Mouse (Mus musculus) heart, postnatal 0 days (tissue): ENCODE measurements at regions not wholly inside any gene's neighbourhood (a gene's known extent, or its start where the extent isn't known, plus 50 kb on each side); places are given as distances from the start of the nearest gene placed in this dataset.

ENCODE experiments used
- CTCF ChIP-seq: IDR thresholded peaks from 2 replicates; pipeline ENCODE4 v1.5.1; 2016; ENCODE audit warnings: antibody characterized with exemption, control low read depth, low read depth
- EP300 ChIP-seq: IDR thresholded peaks from 2 replicates; pipeline ENCODE4 v1.6.1; 2016; ENCODE audit warnings: antibody characterized with exemption, low read depth

DNA sequence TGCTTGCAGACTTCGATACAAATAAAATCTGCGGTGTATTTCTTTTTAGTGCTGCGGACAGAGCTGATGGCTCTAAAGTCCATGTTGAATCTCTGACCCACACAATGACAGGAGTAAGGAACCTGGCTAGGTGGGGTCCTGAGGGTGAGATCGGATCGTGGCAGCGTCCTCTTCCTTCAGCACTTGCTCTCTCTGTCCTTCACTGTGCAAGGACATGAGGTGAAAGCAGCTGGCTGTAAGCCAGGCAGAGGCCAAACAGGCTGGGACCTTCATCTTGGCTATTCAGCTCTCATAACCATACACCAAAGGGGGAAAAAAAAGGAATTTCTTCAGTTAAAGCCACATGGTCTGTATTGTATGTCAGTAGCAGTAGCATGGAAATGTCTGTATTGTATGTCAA is 139.3 kb upstream of the Prox1 start:
- TF ChIP-seq EP300, result no peak
- TF ChIP-seq CTCF, result no peak
